Mouse (Mus musculus) small intestine, adult 2 months (tissue): Measurements from ENCODE around the gene Fam136a. TPM values are rescaled to one million over a fixed set of nuclear protein-coding genes. Genes with fewer than 3 reads are reported as not detected.
A peak's percentile ranks its signal among the peaks of the same experiment; 100 is the strongest.

Experiments used
- H3K27ac ChIP-seq: fragments of 200-500 bp; 2 replicates; pipeline ENCODE4 v1.5.1; 2012; ENCODE audit warnings: low read depth, low read length, control low read depth, inconsistent platforms; ENCODE audit not compliant: insufficient read depth
- H3K27me3 ChIP-seq: fragments of 200-500 bp; 2 replicates; pipeline ENCODE4 v1.6.1; 2012; ENCODE audit warnings: mild to moderate bottlenecking, moderate library complexity, low read length, inconsistent platforms; ENCODE audit not compliant: control insufficient read depth, insufficient read depth
- H3K36me3 ChIP-seq: fragments of 200-500 bp; 2 replicates; pipeline ENCODE4 v1.6.1; 2012; ENCODE audit warnings: mild to moderate bottlenecking, low read length, control low read depth, inconsistent platforms; ENCODE audit not compliant: control insufficient read depth, insufficient read depth
- H3K4me1 ChIP-seq: fragments of 200-500 bp; 2 replicates; pipeline ENCODE4 v1.6.1; 2012; ENCODE audit warnings: low read length, inconsistent platforms, mixed read lengths; ENCODE audit not compliant: control insufficient read depth, insufficient read depth, insufficient read length
- H3K4me3 ChIP-seq: fragments of 200-500 bp; 2 replicates; pipeline ENCODE4 v1.5.1; 2012; ENCODE audit warnings: low read depth, mild to moderate bottlenecking, control low read depth, inconsistent platforms, low read length, moderate library complexity
- CTCF ChIP-seq: fragments of 200-500 bp; IDR thresholded peaks from 2 replicates; pipeline ENCODE4 v1.5.1; 2012; ENCODE audit warnings: low read depth, mild to moderate bottlenecking, control low read depth, inconsistent platforms, low read length, moderate library complexity, mixed read lengths; ENCODE audit not compliant: insufficient replicate concordance, insufficient read length; ENCODE audit errors: extremely low read depth
- POLR2A ChIP-seq: fragments of 200-500 bp; IDR thresholded peaks from 2 replicates; pipeline ENCODE4 v1.6.1; 2012; ENCODE audit warnings: low read depth, mild to moderate bottlenecking, control low read depth, inconsistent platforms, low read length, moderate library complexity
- WGBS: fragments of 180-500 bp; shearing (Covaris S2); methylation state at CpG from one replicate; pipeline ENCODE4 v1.1.7; 2018; 5-methylcytosine and 5-hydroxymethylcytosine counted together
- polyA plus RNA-seq: library from polyadenylated mRNA; depleted of rRNA; stranded (reverse); fragments of >200 nt; gene quantifications from 2 replicates; pipeline ENCODE4 v1.2.3, GENCODE M21; 2012

The Fam136a gene
- polyA plus RNA-seq, 1 experiment: 15.5 TPM

DNA sequence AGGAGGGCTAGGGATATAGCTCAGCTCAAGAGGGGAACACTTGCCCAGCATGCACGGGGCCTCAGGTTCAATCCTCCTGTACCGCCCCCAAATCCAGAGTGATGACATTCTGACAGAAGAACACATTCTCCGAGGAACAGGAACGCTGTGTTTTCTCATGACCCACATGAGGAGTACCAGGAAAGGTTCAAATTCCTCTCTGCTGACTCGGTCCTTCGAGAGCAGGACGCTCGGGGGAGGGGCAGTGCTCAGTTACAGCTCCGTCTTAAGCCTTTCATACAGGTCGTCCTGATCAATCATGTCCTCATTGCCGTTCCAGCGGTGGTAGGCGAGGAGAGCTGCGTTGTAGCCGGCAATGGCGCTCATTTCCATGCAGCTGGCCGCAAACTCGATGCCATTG is 23.0 kb downstream of the Fam136a start:
- Histone ChIP-seq H3K4me3 (no peak overlapping the region), H3K4me1 (no peaks in the 10 kb centered on the region), H3K27me3 (no peaks in the 10 kb centered on the region), H3K27ac (no peak overlapping the region), H3K36me3 (peaks cover 42% of the 10 kb centered on the region)
- 81% methylated on average over 18 of the region's 18 CpGs for WGBS
- TF ChIP-seq POLR2A (no peak), CTCF (no peak)

DNA sequence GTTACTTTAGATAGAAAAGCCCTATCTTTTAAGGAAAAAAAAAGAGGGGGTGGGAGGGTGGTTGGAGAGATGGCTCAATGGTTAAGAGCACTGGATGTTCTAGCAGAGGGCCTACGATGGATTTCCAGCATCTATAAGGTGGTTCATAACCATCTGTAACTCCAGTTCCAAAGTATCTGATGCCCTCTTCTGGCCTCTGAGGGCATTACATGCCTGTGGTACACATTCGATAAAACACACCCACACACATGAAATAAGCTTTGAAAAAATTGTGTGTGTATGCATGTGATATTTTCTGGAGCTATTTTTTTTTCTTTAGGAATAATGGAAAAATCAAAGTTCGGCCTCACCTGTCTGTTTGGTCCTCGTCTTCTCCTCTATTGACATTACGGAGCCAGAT is 25.9 kb downstream of the Fam136a start:
- no peak overlapping the region for H3K27ac ChIP-seq
- peaks cover 2% of the 10 kb centered on the region; the same call in 1 of the 2 replicates for H3K4me1 ChIP-seq
- WGBS: 94% methylated on average over 5 of the region's 5 CpGs
- no peaks in the 10 kb centered on the region for H3K27me3 ChIP-seq
- H3K4me3 ChIP-seq: no peak overlapping the region
- no peak for TF ChIP-seq POLR2A
- H3K36me3 ChIP-seq: peaks cover 44% of the 10 kb centered on the region

DNA sequence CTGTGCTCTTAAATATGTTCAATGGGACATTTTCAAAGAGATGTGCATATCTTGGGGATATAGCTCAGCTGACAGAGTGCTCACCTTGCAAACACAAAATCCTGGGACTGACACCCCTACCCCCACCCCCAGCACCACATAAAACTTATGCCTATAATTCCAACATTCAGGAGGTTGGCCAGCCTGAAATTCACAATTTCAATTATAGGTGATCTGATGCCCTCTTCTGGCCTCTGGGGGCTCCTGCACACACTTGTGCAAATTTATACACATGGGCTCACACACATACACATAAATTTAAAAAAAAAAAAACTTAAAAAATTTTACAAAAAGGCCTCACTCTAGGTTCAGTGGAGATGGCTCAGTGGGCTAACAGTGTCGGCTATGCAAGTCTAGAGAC is 27.7 kb downstream of the Fam136a start:
- Histone ChIP-seq H3K4me1 (peaks cover 7% of the 10 kb centered on the region; the same call in 1 of the 2 replicates), H3K36me3 (peaks cover 40% of the 10 kb centered on the region), H3K27ac (no peak overlapping the region), H3K4me3 (no peak overlapping the region), H3K27me3 (no peaks in the 10 kb centered on the region)
- 94% methylated on average over 1 of the region's 1 CpGs for WGBS
- TF ChIP-seq CTCF (no peak), POLR2A (no peak)

DNA sequence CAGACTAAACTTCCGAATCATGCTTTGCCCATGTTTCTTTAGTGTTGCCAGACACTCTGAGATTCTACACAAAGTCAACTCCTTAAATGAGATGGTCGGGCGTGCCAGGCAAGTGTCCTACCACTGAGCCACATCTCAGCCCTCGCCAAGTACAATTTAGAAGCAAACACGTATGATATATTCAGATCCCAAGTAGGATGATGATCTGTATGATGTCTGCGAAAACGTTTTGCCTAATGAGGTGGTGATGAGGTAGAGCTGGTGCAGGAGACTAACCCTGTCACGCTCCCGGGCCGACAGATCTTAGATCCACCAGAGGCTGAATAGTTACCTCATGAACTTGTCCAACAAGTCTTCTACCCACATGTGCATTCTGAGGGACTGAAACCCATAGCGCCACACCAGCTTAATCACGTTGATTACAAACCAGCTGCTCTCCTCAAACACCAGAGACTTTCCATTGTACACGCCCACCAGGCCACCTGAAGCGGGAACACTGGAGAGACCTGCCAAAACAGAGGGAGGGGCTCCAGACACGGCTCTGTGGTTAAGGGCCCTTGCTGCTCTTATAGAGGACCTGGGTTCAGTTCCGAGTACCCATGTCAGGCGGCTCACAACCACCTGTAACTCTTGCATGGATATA is 28.8 kb downstream of the Fam136a start:
- Histone ChIP-seq H3K4me3 (no peak overlapping the region), H3K36me3 (peaks cover 30% of the 10 kb centered on the region), H3K27me3 (no peaks in the 10 kb centered on the region), H3K27ac (no peak overlapping the region), H3K4me1 (peaks cover 7% of the 10 kb centered on the region; the same call in 1 of the 2 replicates)
- 74% methylated on average over 17 of the region's 17 CpGs for WGBS
- TF ChIP-seq CTCF (no peak), POLR2A (no peak)

DNA sequence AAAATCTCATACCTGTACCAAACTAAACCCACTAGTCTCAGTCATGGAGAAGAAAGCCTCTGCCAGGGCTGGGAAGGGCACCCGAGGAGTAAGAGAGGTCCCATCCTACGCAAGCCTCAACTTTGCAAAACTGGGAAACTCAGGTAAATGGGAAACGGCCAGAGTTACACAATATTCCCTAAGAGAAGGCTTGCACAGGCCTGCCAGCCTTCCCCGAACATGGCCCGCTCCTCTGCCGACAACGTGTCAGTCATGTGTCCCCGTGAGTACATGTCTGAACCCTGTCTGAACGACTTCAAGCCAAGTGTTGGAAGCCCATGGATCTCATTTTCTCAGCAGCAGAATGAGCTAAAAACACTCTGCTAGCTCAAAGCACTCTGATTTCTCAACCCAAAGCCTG is 29.6 kb downstream of the Fam136a start:
- Histone ChIP-seq H3K4me1 (peaks cover 7% of the 10 kb centered on the region; the same call in 1 of the 2 replicates), H3K4me3 (no peak overlapping the region), H3K27me3 (no peaks in the 10 kb centered on the region), H3K27ac (no peak overlapping the region), H3K36me3 (peaks cover 25% of the 10 kb centered on the region)
- WGBS: 86% methylated on average over 9 of the region's 9 CpGs
- TF ChIP-seq CTCF (no peak), POLR2A (no peak)

DNA sequence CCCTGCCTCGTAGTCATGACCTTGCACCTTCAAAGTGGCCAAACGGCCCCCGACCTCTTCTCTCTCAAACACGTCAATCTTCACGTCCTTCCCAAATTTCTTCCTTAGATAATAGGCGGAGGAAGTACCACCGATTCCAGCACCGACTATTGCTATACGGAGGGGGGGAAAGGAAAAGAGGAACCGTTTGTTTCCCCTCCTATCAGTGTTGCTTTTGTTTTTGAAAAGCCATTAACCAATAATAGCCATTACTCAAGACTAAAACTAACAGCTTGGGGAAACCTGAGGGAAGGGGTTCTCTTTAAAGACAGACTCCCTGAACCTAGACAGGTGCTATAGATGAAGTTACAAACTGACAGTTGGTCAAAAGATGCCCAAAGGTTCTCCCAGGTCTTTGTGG is 30.5 kb downstream of the Fam136a start:
- 18% methylated on average over 10 of the region's 10 CpGs for WGBS
- Histone ChIP-seq H3K27me3 (no peaks in the 10 kb centered on the region), H3K4me3 (peak overlapping the region; percentile 81), H3K27ac (no peak overlapping the region), H3K36me3 (peaks cover 17% of the 10 kb centered on the region), H3K4me1 (peaks cover 7% of the 10 kb centered on the region; the same call in 1 of the 2 replicates)
- TF ChIP-seq POLR2A (no peak), CTCF (no peak)

DNA sequence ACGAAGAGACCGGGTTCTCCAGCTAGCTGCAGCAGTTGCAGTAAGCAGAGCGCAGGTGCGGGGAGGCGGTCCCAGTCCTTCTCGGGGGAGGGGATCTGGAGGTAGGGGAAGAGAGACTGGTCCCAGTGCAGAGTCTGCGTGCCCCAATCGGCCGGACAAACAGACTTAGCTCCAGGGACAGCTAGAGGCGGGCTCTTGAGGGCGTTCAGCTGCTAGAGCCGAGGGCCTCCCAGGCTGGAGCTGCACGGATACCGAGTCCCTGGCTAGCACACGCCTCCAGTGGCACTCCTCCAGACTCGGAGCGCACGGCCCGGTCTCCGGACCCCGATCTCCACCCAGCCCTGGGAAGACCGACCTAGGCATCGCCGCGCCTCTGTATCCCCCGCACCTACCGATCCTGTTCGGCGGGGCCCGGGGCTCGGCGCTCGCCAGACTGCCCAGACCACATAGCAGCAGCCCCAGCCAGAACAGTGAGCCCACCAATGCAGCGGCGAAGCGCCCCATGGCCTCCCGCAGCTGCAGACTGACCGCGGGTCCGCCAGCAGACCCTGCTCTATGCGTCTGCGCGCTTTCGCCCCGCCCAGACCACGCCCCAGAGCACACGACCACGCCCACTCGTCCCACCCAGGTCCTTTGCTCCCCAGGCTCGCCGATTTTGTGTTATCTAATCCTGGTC is 31.3 kb downstream of the Fam136a start, which contains the start of gene Pcyox1:
Gene Pcyox1 (minus strand): TSS at position 574 of the 676 bp plus-strand sequence.
- Histone ChIP-seq H3K27me3 (no peaks in the 10 kb centered on the region), H3K4me3 (peak within 1 kb of the TSS; percentile 81), H3K27ac (peak within 1 kb of the TSS; percentile 72), H3K36me3 (peaks cover 9% of the 10 kb centered on the region), H3K4me1 (peaks cover 7% of the 10 kb centered on the region; the same call in 1 of the 2 replicates)
- TF ChIP-seq POLR2A: peak; percentile 60
- no peak for TF ChIP-seq CTCF
- 1% methylated on average over 51 of the region's 51 CpGs for whole genome bisulfite sequencing
